8 mouse cellular contexts compared by ENCODE assay signal in the genomic region with DNA sequence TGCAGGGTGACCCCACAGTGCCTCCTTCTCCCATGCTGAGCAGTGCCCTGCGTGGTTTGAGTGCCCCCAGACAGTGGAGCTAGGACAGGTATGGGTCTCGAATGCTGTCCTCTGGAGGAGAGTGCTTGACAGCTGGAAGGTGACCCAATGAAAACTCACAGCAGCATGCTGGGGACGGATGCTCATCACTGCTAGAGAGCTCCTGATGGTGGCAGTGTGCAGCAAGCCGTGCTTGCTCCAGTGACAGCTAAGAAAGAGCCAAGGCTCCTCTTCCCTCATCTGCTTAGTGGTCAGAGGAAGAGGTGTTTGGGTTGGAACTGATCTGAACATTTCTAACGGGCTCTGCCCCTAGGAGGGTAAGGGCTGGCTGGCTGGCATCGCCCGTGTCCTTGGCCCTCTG.
DNase-seq lines count a peak whose midpoint lies in the region; ATAC-seq and TF ChIP-seq lines count a peak whose summit lies in the region.
"Had no signal": no experiment of that assay in that cellular context is flagged by ENCODE, and none has a peak within 500 bp of the region (broad histone marks: within the 10 kb centered on the region; RNA-seq: fewer than 3 reads in every experiment).

No protein-coding gene starts in this region.

- no peaks in the 10 kb centered on the region for H3K27me3 ChIP-seq in hindbrain, embryonic 13.5 days
- H3K27me3 ChIP-seq in hindbrain, embryonic 11.5 days (ENCODE audit: control insufficient read depth, insufficient read depth, low read length) = no peaks in the 10 kb centered on the region
- no peaks in the 10 kb centered on the region for H3K27me3 ChIP-seq in midbrain, embryonic 14.5 days (ENCODE audit: control insufficient read depth, insufficient read depth, low read length)
- H3K27me3 ChIP-seq in midbrain, embryonic 11.5 days (ENCODE audit: control insufficient read depth, insufficient read depth, low read length) = no peaks in the 10 kb centered on the region
- H3K27me3 ChIP-seq in neural tube, embryonic 15.5 days (replicated peaks) = no peaks in the 10 kb centered on the region

- no peak for ATAC-seq in hindbrain, embryonic 13.5 days (ENCODE audit: low FRiP score)
- no peak for ATAC-seq in hindbrain, embryonic 11.5 days (ENCODE audit: low FRiP score)
- no peak for ATAC-seq in midbrain, embryonic 14.5 days (ENCODE audit: low FRiP score, low TSS enrichment)
- no peak for ATAC-seq in midbrain, embryonic 11.5 days (ENCODE audit: low FRiP score)
- ATAC-seq in neural tube, embryonic 15.5 days (ENCODE audit: low FRiP score) = no peak

- no peak for TF ChIP-seq POLR2A in embryonic fibroblast, embryonic 13.5 days (IDR thresholded peaks at IDR 0.05; ENCODE audit: low read depth, low read length)

- H3K4me3 ChIP-seq in hindbrain, embryonic 13.5 days = no peak overlapping the region
- H3K4me3 ChIP-seq in hindbrain, embryonic 11.5 days (ENCODE audit: low read depth, low read length) = no peak overlapping the region
- H3K4me3 ChIP-seq in midbrain, embryonic 14.5 days (replicated peaks; ENCODE audit: low read depth, low read length) = no peak overlapping the region
- H3K4me3 ChIP-seq in midbrain, embryonic 11.5 days (ENCODE audit: low read depth, low read length) = no peak overlapping the region
- no peak overlapping the region for H3K4me3 ChIP-seq in embryonic fibroblast, embryonic 13.5 days (ENCODE audit: insufficient read depth, low read length)
- no peak overlapping the region for H3K4me3 ChIP-seq in neural tube, embryonic 15.5 days (replicated peaks)

- no peak overlapping the region for H3K4me2 ChIP-seq in hindbrain, embryonic 13.5 days
- H3K4me2 ChIP-seq in hindbrain, embryonic 11.5 days (replicated peaks; ENCODE audit: low read depth, low read length) = no peak overlapping the region
- no peak overlapping the region for H3K4me2 ChIP-seq in midbrain, embryonic 14.5 days (ENCODE audit: low read length)
- H3K4me2 ChIP-seq in midbrain, embryonic 11.5 days = no peak overlapping the region
- H3K4me2 ChIP-seq in neural tube, embryonic 15.5 days = no peak overlapping the region

- peak; percentile 45; the same call in 1 of the 2 replicates for TF ChIP-seq CTCF in embryonic fibroblast, embryonic 13.5 days (IDR thresholded peaks at IDR 0.05; ENCODE audit: borderline replicate concordance, insufficient read depth, low read length)

- H3K4me1 ChIP-seq in hindbrain, embryonic 13.5 days (replicated peaks) = peaks cover 90% of the 10 kb centered on the region
- H3K4me1 ChIP-seq in hindbrain, embryonic 11.5 days (replicated peaks; ENCODE audit: control insufficient read depth, insufficient read depth, low read length) = peaks cover 6% of the 10 kb centered on the region; the same call in 1 of the 2 replicates
- H3K4me1 ChIP-seq in midbrain, embryonic 14.5 days (ENCODE audit: control insufficient read depth, insufficient read depth, low read length) = peaks cover 21% of the 10 kb centered on the region; the same call in 1 of the 2 replicates
- 0 out of 2 replicates have a peak, but pooled peaks cover 2% of the 10 kb centered on the region for H3K4me1 ChIP-seq in midbrain, embryonic 11.5 days (ENCODE audit: control insufficient read depth, insufficient read depth, low read length)
- no peaks in the 10 kb centered on the region for H3K4me1 ChIP-seq in embryonic fibroblast, embryonic 13.5 days (ENCODE audit: control insufficient read depth, insufficient read depth, low read length)
- H3K4me1 ChIP-seq in neural tube, embryonic 15.5 days = peaks cover 94% of the 10 kb centered on the region

- H3K27ac ChIP-seq in hindbrain, embryonic 13.5 days = peak overlapping the region; percentile 37; the same call in 1 of the 2 replicates
- no peak overlapping the region for H3K27ac ChIP-seq in hindbrain, embryonic 11.5 days (ENCODE audit: low read depth, low read length)
- H3K27ac ChIP-seq in midbrain, embryonic 14.5 days (replicated peaks; ENCODE audit: low read depth, low read length) = no peak overlapping the region
- no peak overlapping the region for H3K27ac ChIP-seq in midbrain, embryonic 11.5 days (ENCODE audit: low read depth, low read length)
- no peak overlapping the region for H3K27ac ChIP-seq in embryonic fibroblast, embryonic 13.5 days (ENCODE audit: insufficient read depth, low read length)
- H3K27ac ChIP-seq in neural tube, embryonic 15.5 days (replicated peaks) = peak overlapping the region; percentile 7; the same call in 1 of the 2 replicates

- no peaks in the 10 kb centered on the region for H3K36me3 ChIP-seq in hindbrain, embryonic 13.5 days
- no peaks in the 10 kb centered on the region for H3K36me3 ChIP-seq in hindbrain, embryonic 11.5 days (ENCODE audit: control insufficient read depth, insufficient read depth, low read length)
- no peaks in the 10 kb centered on the region for H3K36me3 ChIP-seq in midbrain, embryonic 14.5 days (ENCODE audit: control insufficient read depth, insufficient read depth, low read length)
- H3K36me3 ChIP-seq in midbrain, embryonic 11.5 days (ENCODE audit: control insufficient read depth, insufficient read depth, low read length) = no peaks in the 10 kb centered on the region
- H3K36me3 ChIP-seq in neural tube, embryonic 15.5 days = no peaks in the 10 kb centered on the region

- no peaks in the 10 kb centered on the region for H3K9me3 ChIP-seq in hindbrain, embryonic 13.5 days
- H3K9me3 ChIP-seq in hindbrain, embryonic 11.5 days (ENCODE audit: control insufficient read depth, low read length) = no peaks in the 10 kb centered on the region
- no peaks in the 10 kb centered on the region for H3K9me3 ChIP-seq in midbrain, embryonic 14.5 days (ENCODE audit: control insufficient read depth, low read length)
- H3K9me3 ChIP-seq in midbrain, embryonic 11.5 days (ENCODE audit: control insufficient read depth, low read length) = no peaks in the 10 kb centered on the region
- H3K9me3 ChIP-seq in neural tube, embryonic 15.5 days (replicated peaks) = no peaks in the 10 kb centered on the region

- DNase-seq in hindbrain, embryonic 11.5 days (ENCODE audit: low spot score) = no peak
- DNase-seq in midbrain, embryonic 14.5 days = peak; percentile 63
- DNase-seq in midbrain, embryonic 11.5 days (ENCODE audit: low spot score, missing footprints) = no peak
- DNase-seq in spleen, postnatal 10 days (ENCODE audit: low spot score in 2 of 2) = no peak
- DNase-seq: gastrocnemius, postnatal 14 days had no signal

- 63% methylated on average over 7 of the region's 7 CpGs for WGBS in hindbrain, embryonic 13.5 days
- WGBS in hindbrain, embryonic 11.5 days = 65% methylated on average over 7 of the region's 7 CpGs
- 64% methylated on average over 7 of the region's 7 CpGs for WGBS in midbrain, embryonic 14.5 days
- 61% methylated on average over 7 of the region's 7 CpGs for WGBS in midbrain, embryonic 11.5 days
- WGBS in neural tube, embryonic 15.5 days = 54% methylated on average over 7 of the region's 7 CpGs

- H3K9ac ChIP-seq in hindbrain, embryonic 13.5 days = no peak overlapping the region
- H3K9ac ChIP-seq in hindbrain, embryonic 11.5 days (ENCODE audit: low read depth, low read length) = no peak overlapping the region
- no peak overlapping the region for H3K9ac ChIP-seq in midbrain, embryonic 14.5 days (replicated peaks; ENCODE audit: low read length)
- no peak overlapping the region for H3K9ac ChIP-seq in midbrain, embryonic 11.5 days (ENCODE audit: low read length)
- H3K9ac ChIP-seq in neural tube, embryonic 15.5 days (replicated peaks) = no peak overlapping the region

Comparison
In these comparisons a context has a peak if more than half of its experiments do, and no peak if none do; other contexts are left out.
1. H3K27ac ChIP-seq: peak in hindbrain, embryonic 13.5 days (single experiment) and neural tube, embryonic 15.5 days (single experiment); none in hindbrain, embryonic 11.5 days (single experiment), midbrain, embryonic 14.5 days (single experiment), midbrain, embryonic 11.5 days (single experiment) and embryonic fibroblast, embryonic 13.5 days (single experiment).